ENCODE assay signal across 9 mouse cellular contexts in the genomic region with DNA sequence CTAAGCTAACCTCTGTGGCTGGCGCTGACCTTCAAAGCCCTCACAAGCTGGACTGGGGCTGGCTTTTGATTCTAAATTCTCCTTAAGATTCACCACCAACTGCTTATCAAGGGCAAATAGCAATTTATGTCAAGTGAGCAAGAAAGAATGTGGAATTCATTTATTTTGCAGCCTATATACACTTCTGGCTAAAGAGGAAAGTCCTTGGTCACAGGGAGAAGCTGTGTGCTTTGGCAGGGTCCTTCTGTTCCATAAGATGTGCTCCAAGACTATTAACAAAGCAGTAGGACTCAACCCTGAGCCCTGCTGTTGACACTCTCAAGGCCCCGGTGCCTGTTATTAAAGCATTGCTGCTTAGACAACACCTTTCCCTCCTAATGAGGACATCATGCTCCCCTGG.
"Had no signal": no experiment of that assay in that cellular context is flagged by ENCODE, and none has a peak within 500 bp of the region (broad histone marks: within the 10 kb centered on the region; RNA-seq: fewer than 3 reads in every experiment).

No protein-coding gene starts in this region.

- H3K36me3 ChIP-seq: limb, embryonic 13.5 days; midbrain, embryonic 13.5 days; stomach, embryonic 15.5 days had no signal

- H3K9me3 ChIP-seq: limb, embryonic 13.5 days; midbrain, embryonic 13.5 days; stomach, embryonic 15.5 days had no signal

- H3K4me3 ChIP-seq: limb, embryonic 13.5 days; midbrain, embryonic 13.5 days; stomach, embryonic 15.5 days had no signal

- DNase-seq: kidney, adult 11 months; left cerebral cortex, postnatal 4 days; right cerebral cortex, postnatal 14 days; thymus, postnatal 4 days had no signal

- H3K27ac ChIP-seq: hindbrain, postnatal 0 days; liver, embryonic 14.5 days; midbrain, embryonic 13.5 days; stomach, embryonic 15.5 days had no signal

- H3K9ac ChIP-seq: limb, embryonic 13.5 days; liver, embryonic 14.5 days; midbrain, embryonic 13.5 days; stomach, embryonic 15.5 days had no signal

- ATAC-seq: hindbrain, postnatal 0 days; midbrain, embryonic 13.5 days had no signal

- H3K27me3 ChIP-seq: stomach, embryonic 15.5 days had no signal

- H3K4me1 ChIP-seq: limb, embryonic 13.5 days had no signal

- H3K4me2 ChIP-seq: limb, embryonic 13.5 days; midbrain, embryonic 13.5 days; stomach, embryonic 15.5 days had no signal
